Mouse (Mus musculus) cerebral cortex, adult 2 months (tissue): ENCODE data around the gene Odam.

Source experiments
- WGBS: fragments of 180-500 bp; shearing (Covaris S2); methylation state at CpG from one replicate; pipeline ENCODE4 v1.1.7; 2018; 5-methylcytosine and 5-hydroxymethylcytosine counted together

Gene Odam

GRCm38 (mm10) chr5:87884729-87885128 lies at the start of gene Odam:
Gene Odam (plus strand): TSS chr5:87885029.
- 91% methylated on average over 1 of the region's 1 CpGs for WGBS

GRCm38 (mm10) chr5:87855136-87855716 lies 29.6 kb upstream of the Odam start:
- 46% methylated on average over 3 of the region's 3 CpGs for WGBS

DNA sequence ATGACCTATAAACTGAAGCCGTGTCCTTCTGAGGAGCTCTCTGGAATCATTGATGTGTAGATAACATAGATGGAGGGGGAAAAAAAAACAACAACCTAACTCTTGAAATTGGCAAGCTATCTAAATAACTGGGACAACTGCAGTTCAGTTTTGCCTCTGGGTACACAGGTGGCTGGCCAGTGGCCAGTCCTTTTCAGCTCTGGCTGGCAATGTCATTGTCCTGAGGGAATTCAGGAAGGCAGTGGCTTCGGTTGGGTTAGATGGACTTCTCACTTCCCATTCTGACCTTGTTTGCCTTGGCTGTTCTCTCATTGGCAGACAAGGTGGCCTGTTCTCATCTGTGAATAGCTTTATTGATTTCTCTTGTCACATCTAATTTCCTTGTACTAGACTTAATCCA lies 14.7 kb upstream of the Odam start:
- WGBS: 60% methylated on average over 2 of the region's 2 CpGs

DNA sequence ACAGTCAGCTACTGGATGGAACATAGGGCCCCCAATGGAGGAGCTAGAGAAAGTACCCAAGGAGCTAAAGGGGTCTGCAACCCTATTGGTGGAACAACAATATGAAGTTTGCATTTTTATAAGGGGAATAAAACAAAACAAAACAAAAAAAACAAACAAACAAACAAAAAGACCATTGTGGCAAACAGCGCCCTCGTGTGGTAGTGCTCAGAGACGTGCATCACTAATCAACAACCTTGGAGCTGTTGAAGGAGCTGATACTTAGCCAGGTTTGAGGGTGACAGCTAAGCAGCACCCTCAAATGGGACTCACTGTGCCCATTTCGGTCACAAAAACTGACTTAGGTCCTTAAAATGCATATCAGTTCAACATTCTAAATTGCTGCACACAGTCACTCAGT lies 13.4 kb upstream of the Odam start:
- WGBS: 48% methylated on average over 4 of the region's 4 CpGs

- 48% methylated on average over 5 of the region's 5 CpGs for WGBS
These were observed 40.5 kb downstream of the Odam start, which contains the start of gene Csn3 for GRCm38 (mm10) chr5:87925372-87925771. Gene Csn3 (plus strand): TSS chr5:87925579.

DNA sequence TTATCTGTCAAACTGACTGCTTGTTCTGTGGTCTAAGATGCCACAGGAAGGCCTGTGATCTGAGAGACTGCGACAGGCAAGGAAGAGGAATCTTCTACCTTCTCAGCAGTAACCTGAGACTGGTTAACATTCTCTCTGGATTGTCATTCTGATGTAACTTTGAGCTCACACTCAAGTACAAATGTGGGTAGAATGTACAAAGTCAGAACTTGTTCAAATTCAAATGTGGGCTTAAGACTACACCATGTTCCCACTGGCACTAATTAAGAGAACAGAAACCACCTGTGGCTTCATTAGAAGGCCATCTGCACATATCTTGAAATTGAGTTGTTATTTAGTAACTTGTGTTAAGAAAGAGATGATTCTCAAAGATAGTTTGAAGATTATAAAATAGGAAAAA lies 46.8 kb downstream of the Odam start:
- 72% methylated on average over 1 of the region's 1 CpGs for WGBS

DNA sequence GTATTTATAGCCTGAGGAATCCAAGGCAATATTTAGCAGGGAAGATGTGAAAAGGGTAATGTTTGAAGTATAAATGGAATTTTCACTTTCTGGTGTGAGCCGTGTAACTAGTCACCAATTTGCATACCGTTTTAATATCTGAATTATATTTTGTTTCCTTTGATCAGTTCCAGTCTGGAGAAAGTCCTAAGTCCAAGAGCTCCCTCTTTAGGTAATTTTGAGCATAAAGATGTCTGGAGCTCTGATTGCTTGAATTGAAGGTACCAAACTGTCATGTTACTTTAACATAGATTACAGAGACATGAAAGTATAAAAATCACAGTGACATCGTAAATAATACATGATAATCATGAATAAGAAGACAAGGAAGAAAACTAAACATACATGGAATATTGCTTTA lies 55.9 kb downstream of the Odam start:
- 28% methylated on average over 3 of the region's 3 CpGs for WGBS
